Mouse (Mus musculus) neural tube, embryonic 13.5 days (tissue): Measurements from ENCODE around the gene Gm20388. TPM values are rescaled to one million over a fixed set of nuclear protein-coding genes. Genes with fewer than 3 reads are reported as not detected.
"Not testable (repeated sequence)": the region's sequence is repeated elsewhere in the genome, so short reads cannot be mapped to it uniquely, and the experiment has no call there.

ENCODE experiments used
- ATAC-seq: fragments of 200-750 bp; cut with Nextera tagmentation; 2 replicates; pipeline ENCODE4 v1.8.0; 2017; ENCODE audit warnings: low read depth, mild to moderate bottlenecking, moderate TSS enrichment, moderate library complexity
- H3K27ac ChIP-seq: fragments of 300-500 bp; sonication (generic); replicated peaks from 2 replicates; pipeline ENCODE4 v1.5.1; 2015; ENCODE audit warnings: moderate library complexity, mild to moderate bottlenecking, inconsistent platforms
- H3K27me3 ChIP-seq: fragments of 300-500 bp; sonication (generic); 2 replicates; pipeline ENCODE4 v1.6.1; 2015; ENCODE audit warnings: mild to moderate bottlenecking, inconsistent platforms
- H3K36me3 ChIP-seq: fragments of 300-500 bp; sonication (generic); 2 replicates; pipeline ENCODE4 v1.6.1; 2015; ENCODE audit warnings: mild to moderate bottlenecking, inconsistent platforms
- H3K4me1 ChIP-seq: fragments of 300-500 bp; sonication (generic); replicated peaks from 2 replicates; pipeline ENCODE4 v1.6.1; 2015; ENCODE audit warnings: inconsistent platforms
- H3K4me2 ChIP-seq: fragments of 300-500 bp; sonication (generic); 2 replicates; pipeline ENCODE4 v1.6.1; 2015; ENCODE audit warnings: inconsistent platforms, mild to moderate bottlenecking, moderate library complexity
- H3K4me3 ChIP-seq: fragments of 300-500 bp; sonication (generic); 2 replicates; pipeline ENCODE4 v1.5.1; 2015; ENCODE audit warnings: mild to moderate bottlenecking, inconsistent platforms
- H3K9ac ChIP-seq: fragments of 300-500 bp; sonication (generic); 2 replicates; pipeline ENCODE4 v1.6.1; 2015; ENCODE audit warnings: moderate library complexity, mild to moderate bottlenecking, inconsistent platforms
- H3K9me3 ChIP-seq: fragments of 300-500 bp; sonication (generic); 2 replicates; pipeline ENCODE4 v1.6.1; 2016; ENCODE audit warnings: inconsistent platforms
- WGBS: fragments of 180-500 bp; shearing (Covaris S2); methylation state at CpG from one replicate; pipeline ENCODE4 v1.1.7; 2015; 5-methylcytosine and 5-hydroxymethylcytosine counted together
- polyA plus RNA-seq: library from polyadenylated mRNA; unstranded; fragments of >200 nt; fragmentation: Nextera tagmentation; extraction: Ambion mirVana; gene quantifications from 2 replicates; pipeline ENCODE4 v1.2.1, GENCODE M21; 2015

The Gm20388 gene
- polyA plus RNA-seq, 1 experiment from 2014 or later: 0.27 TPM

GRCm38 (mm10) chr8:123215430-123215829 lies 3304.8 kb downstream of the Gm20388 start:
- Histone ChIP-seq H3K27me3 (no peaks in the 10 kb centered on the region), H3K9ac (no peak overlapping the region), H3K4me1 (peaks cover 26% of the 10 kb centered on the region), H3K4me3 (no peak overlapping the region), H3K36me3 (peaks cover 2% of the 10 kb centered on the region; the same call in 1 of the 2 replicates), H3K9me3 (no peaks in the 10 kb centered on the region), H3K27ac (no peak overlapping the region), H3K4me2 (no peak overlapping the region)
- 92% methylated on average over 3 of the region's 3 CpGs for WGBS
- no peak for ATAC-seq

GRCm38 (mm10) chr8:123220917-123221316 lies 3310.3 kb downstream of the Gm20388 start:
- H3K36me3 ChIP-seq: no peaks in the 10 kb centered on the region
- H3K9me3 ChIP-seq: no peaks in the 10 kb centered on the region
- no peak overlapping the region for H3K27ac ChIP-seq
- no peak for ATAC-seq
- no peak overlapping the region for H3K4me2 ChIP-seq
- H3K4me3 ChIP-seq: no peak overlapping the region
- peaks cover 15% of the 10 kb centered on the region for H3K4me1 ChIP-seq
- H3K9ac ChIP-seq: no peak overlapping the region
- 85% methylated on average over 1 of the region's 1 CpGs for WGBS
- H3K27me3 ChIP-seq: no peaks in the 10 kb centered on the region

- Histone ChIP-seq H3K4me2 (peak within 1 kb of the TSS; percentile 82), H3K27me3 (no peaks in the 10 kb centered on the region), H3K4me1 (peaks cover 18% of the 10 kb centered on the region), H3K9ac (peak within 1 kb of the TSS; percentile 91), H3K9me3 (no peaks in the 10 kb centered on the region), H3K4me3 (peak within 1 kb of the TSS; percentile 82), H3K27ac (peak within 1 kb of the TSS; percentile 85), H3K36me3 (peaks cover 31% of the 10 kb centered on the region)
- WGBS: 3% methylated on average over 59 of the region's 59 CpGs
- ATAC-seq: peak; percentile 90
Observed at GRCm38 (mm10) chr8:123224278-123225266, 3313.9 kb downstream of the Gm20388 start, which contains the start of gene Cdk10. Gene Cdk10, plus strand, starts transcription at chr8:123224842.

- H3K4me2 ChIP-seq: no peak overlapping the region
- H3K36me3 ChIP-seq: peaks cover 39% of the 10 kb centered on the region
- H3K9ac ChIP-seq: no peak overlapping the region
- H3K9me3 ChIP-seq: no peaks in the 10 kb centered on the region
- peaks cover 25% of the 10 kb centered on the region for H3K4me1 ChIP-seq
- no peak overlapping the region for H3K4me3 ChIP-seq
- 95% methylated on average over 1 of the region's 1 CpGs for WGBS
- H3K27me3 ChIP-seq: peaks cover 10% of the 10 kb centered on the region
- ATAC-seq: no peak
- H3K27ac ChIP-seq: no peak overlapping the region
Observed at GRCm38 (mm10) chr8:123228416-123228815, 3317.8 kb downstream of the Gm20388 start.

GRCm38 (mm10) chr8:123230326-123230725 lies 3319.7 kb downstream of the Gm20388 start:
- WGBS: 89% methylated on average over 11 of the region's 11 CpGs
- not testable (repeated sequence) for H3K27ac ChIP-seq, H3K4me2 ChIP-seq

GRCm38 (mm10) chr8:123231742-123232141 lies 3321.1 kb downstream of the Gm20388 start:
- peaks cover 40% of the 10 kb centered on the region for H3K27me3 ChIP-seq
- peaks cover 35% of the 10 kb centered on the region for H3K4me1 ChIP-seq
- 55% methylated on average over 5 of the region's 5 CpGs for WGBS
- H3K4me3 ChIP-seq: no peak overlapping the region
- H3K36me3 ChIP-seq: peaks cover 37% of the 10 kb centered on the region
- ATAC-seq: no peak
- H3K9me3 ChIP-seq: no peaks in the 10 kb centered on the region
- no peak overlapping the region for H3K9ac ChIP-seq
- no peak overlapping the region for H3K4me2 ChIP-seq
- no peak overlapping the region for H3K27ac ChIP-seq

More at GRCm38 (mm10) chr8:123230326-123230725, 3319.7 kb downstream of the Gm20388 start:
- H3K9me3 ChIP-seq, H3K9ac ChIP-seq, H3K4me3 ChIP-seq, ATAC-seq: not testable (repeated sequence)
- H3K27me3 ChIP-seq: peaks cover 29% of the 10 kb centered on the region
- peaks cover 39% of the 10 kb centered on the region for H3K36me3 ChIP-seq
- H3K4me1 ChIP-seq: peaks cover 32% of the 10 kb centered on the region

- H3K36me3 ChIP-seq: peaks cover 29% of the 10 kb centered on the region
- H3K27me3 ChIP-seq: peaks cover 45% of the 10 kb centered on the region
- H3K4me2 ChIP-seq: no peak overlapping the region
- no peak overlapping the region for H3K4me3 ChIP-seq
- H3K9me3 ChIP-seq: no peaks in the 10 kb centered on the region
- no peak overlapping the region for H3K27ac ChIP-seq
- no peak for ATAC-seq
- no peak overlapping the region for H3K9ac ChIP-seq
- peaks cover 35% of the 10 kb centered on the region for H3K4me1 ChIP-seq
- 27% methylated on average over 7 of the region's 7 CpGs for WGBS
Observed at GRCm38 (mm10) chr8:123232553-123232952, 3321.9 kb downstream of the Gm20388 start.

GRCm38 (mm10) chr8:123233300-123233699 lies 3322.7 kb downstream of the Gm20388 start:
- ATAC-seq: no peak
- peaks cover 21% of the 10 kb centered on the region for H3K36me3 ChIP-seq
- no peak overlapping the region for H3K27ac ChIP-seq
- H3K4me2 ChIP-seq: no peak overlapping the region
- peaks cover 45% of the 10 kb centered on the region for H3K27me3 ChIP-seq
- H3K4me1 ChIP-seq: peaks cover 35% of the 10 kb centered on the region
- WGBS: 51% methylated on average over 13 of the region's 13 CpGs
- no peak overlapping the region for H3K9ac ChIP-seq
- H3K4me3 ChIP-seq: no peak overlapping the region
- no peaks in the 10 kb centered on the region for H3K9me3 ChIP-seq

GRCm38 (mm10) chr8:123233760-123234159 lies 3323.1 kb downstream of the Gm20388 start:
- 78% methylated on average over 11 of the region's 11 CpGs for WGBS

GRCm38 (mm10) chr8:123234918-123235519 lies 3324.4 kb downstream of the Gm20388 start:
- H3K9me3 ChIP-seq: no peaks in the 10 kb centered on the region
- ATAC-seq: no peak
- WGBS: 28% methylated on average over 13 of the region's 13 CpGs
- H3K27ac ChIP-seq: no peak overlapping the region
- peaks cover 4% of the 10 kb centered on the region; the same call in 1 of the 2 replicates for H3K36me3 ChIP-seq
- peaks cover 35% of the 10 kb centered on the region for H3K4me1 ChIP-seq
- H3K27me3 ChIP-seq: peaks cover 45% of the 10 kb centered on the region
- peak overlapping the region; percentile 45 for H3K4me3 ChIP-seq
- H3K4me2 ChIP-seq: peak overlapping the region; percentile 73
- H3K9ac ChIP-seq: peak overlapping the region; percentile 69

More at GRCm38 (mm10) chr8:123233760-123234159, 3323.1 kb downstream of the Gm20388 start:
- peaks cover 16% of the 10 kb centered on the region for H3K36me3 ChIP-seq
- no peak overlapping the region for H3K4me3 ChIP-seq
- no peak overlapping the region for H3K27ac ChIP-seq
- ATAC-seq: no peak
- H3K4me2 ChIP-seq: no peak overlapping the region
- H3K9me3 ChIP-seq: no peaks in the 10 kb centered on the region
- peaks cover 45% of the 10 kb centered on the region for H3K27me3 ChIP-seq
- peaks cover 35% of the 10 kb centered on the region for H3K4me1 ChIP-seq
- H3K9ac ChIP-seq: no peak overlapping the region

- 1% methylated on average over 57 of the region's 57 CpGs for WGBS
- no peak within 1 kb of the TSS for H3K27ac ChIP-seq
- peak within 1 kb of the TSS; percentile 73 for H3K4me2 ChIP-seq
- peak; percentile 80 for ATAC-seq
- H3K27me3 ChIP-seq: peaks cover 45% of the 10 kb centered on the region
- H3K4me3 ChIP-seq: peak within 1 kb of the TSS; percentile 45
- peak within 1 kb of the TSS; percentile 69 for H3K9ac ChIP-seq
- no peaks in the 10 kb centered on the region for H3K9me3 ChIP-seq
- peaks cover 35% of the 10 kb centered on the region for H3K4me1 ChIP-seq
- no peaks in the 10 kb centered on the region for H3K36me3 ChIP-seq
Observed at GRCm38 (mm10) chr8:123235520-123236497, 3325.2 kb downstream of the Gm20388 start, which contains the start of gene Spata2l. Gene Spata2l, minus strand, starts transcription at chr8:123236233.
